Mouse (Mus musculus): ENCODE measurements around the gene Trim46.
A peak's percentile ranks its signal among the peaks of the same experiment; 100 is the strongest.

The Trim46 gene

GRCm38 (mm10) chr3:89276061-89276460 is 30.0 kb upstream of the Trim46 start:
- no peak for ATAC-seq (ENCODE audit: insufficient number of reproducible peaks, low FRiP score, low TSS enrichment)

DNA sequence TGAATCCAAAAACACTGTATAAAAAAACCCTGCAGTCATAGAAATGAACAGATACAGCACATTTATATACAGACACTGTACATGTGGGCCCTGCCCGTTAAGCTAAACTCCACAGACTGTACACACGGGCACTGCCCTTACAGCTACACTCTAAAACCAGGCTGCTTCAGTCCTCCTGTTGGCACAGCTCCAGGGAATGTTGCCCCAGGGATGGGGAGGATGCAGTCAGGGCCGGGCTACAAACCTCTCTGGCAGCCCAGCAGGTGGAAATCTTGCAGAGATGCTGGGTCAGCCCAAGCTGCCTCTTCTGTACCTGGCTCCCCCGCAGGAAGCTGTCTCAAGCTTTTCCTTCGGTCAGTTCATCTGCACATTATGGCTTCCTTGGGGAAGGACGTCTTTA is 25.7 kb upstream of the Trim46 start:
- no peak for ATAC-seq (ENCODE audit: insufficient number of reproducible peaks, low FRiP score, low TSS enrichment)

GRCm38 (mm10) chr3:89270891-89271290 is 24.8 kb upstream of the Trim46 start:
- ATAC-seq (ENCODE audit: insufficient number of reproducible peaks, low FRiP score, low TSS enrichment), result no peak

- peak; percentile 69 for ATAC-seq (ENCODE audit: insufficient number of reproducible peaks, low FRiP score, low TSS enrichment)
Observed at GRCm38 (mm10) chr3:89270051-89270755, 24.1 kb upstream of the Trim46 start, which contains the start of gene Slc50a1. Slc50a1 (minus strand) TSS chr3:89270570.

GRCm38 (mm10) chr3:89268916-89269315 is 22.8 kb upstream of the Trim46 start:
- no peak for ATAC-seq (ENCODE audit: insufficient number of reproducible peaks, low FRiP score, low TSS enrichment)

GRCm38 (mm10) chr3:89266439-89266893 is 20.4 kb upstream of the Trim46 start:
- peak; percentile 91 for ATAC-seq (ENCODE audit: insufficient number of reproducible peaks, low FRiP score, low TSS enrichment)

GRCm38 (mm10) chr3:89262417-89262816 is 16.3 kb upstream of the Trim46 start:
- no peak for ATAC-seq (ENCODE audit: insufficient number of reproducible peaks, low FRiP score, low TSS enrichment)

GRCm38 (mm10) chr3:89260211-89260610 is 14.1 kb upstream of the Trim46 start:
- no peak for ATAC-seq (ENCODE audit: insufficient number of reproducible peaks, low FRiP score, low TSS enrichment)

DNA sequence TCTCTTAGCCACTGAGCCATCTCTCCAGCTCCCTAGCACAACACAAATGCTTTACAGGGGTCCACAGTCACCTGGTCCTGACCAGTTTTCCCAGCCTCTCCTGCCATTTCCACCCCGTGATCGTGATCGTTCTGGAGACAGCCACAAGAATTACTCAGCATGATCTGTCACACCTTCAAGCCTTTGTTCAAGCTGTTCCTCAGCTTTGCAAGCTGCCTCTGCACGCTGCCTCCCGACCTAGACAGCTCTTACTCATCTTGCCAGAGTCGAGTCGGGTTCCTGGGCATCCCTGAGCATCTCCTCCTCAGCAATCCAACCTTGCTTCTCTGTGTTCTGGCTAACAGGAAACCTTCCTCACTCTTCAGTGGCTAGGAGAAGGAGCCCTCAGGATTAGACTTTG is 13.0 kb upstream of the Trim46 start, which contains the start of gene Dpm3:
Gene Dpm3, plus strand, starts transcription at position 283 of the 400 bp plus-strand sequence.
- no peak for ATAC-seq (ENCODE audit: insufficient number of reproducible peaks, low FRiP score, low TSS enrichment)

GRCm38 (mm10) chr3:89256177-89256576 is 10.1 kb upstream of the Trim46 start:
- no peak for ATAC-seq (ENCODE audit: insufficient number of reproducible peaks, low FRiP score, low TSS enrichment)

DNA sequence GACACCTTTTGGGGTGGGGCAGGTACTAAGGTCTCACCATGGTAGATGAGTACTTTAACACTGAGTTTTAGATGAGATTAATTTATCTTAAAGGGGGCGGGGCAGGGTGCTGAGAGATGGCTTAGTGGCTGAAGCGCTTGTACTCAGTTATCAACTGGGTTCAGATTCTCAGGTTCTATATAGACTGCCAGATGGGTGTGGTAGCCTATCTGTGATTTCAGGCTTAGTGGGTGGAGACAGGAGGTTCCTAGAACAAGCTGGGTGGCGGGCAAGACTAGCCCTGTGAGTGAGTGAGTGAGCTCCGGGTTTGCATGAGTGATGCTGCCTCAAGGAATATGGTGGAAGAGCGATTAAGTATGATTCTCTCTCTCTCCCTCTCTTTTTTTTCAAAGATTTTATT is 8.9 kb upstream of the Trim46 start:
- ATAC-seq (ENCODE audit: insufficient number of reproducible peaks, low FRiP score, low TSS enrichment), result no peak

DNA sequence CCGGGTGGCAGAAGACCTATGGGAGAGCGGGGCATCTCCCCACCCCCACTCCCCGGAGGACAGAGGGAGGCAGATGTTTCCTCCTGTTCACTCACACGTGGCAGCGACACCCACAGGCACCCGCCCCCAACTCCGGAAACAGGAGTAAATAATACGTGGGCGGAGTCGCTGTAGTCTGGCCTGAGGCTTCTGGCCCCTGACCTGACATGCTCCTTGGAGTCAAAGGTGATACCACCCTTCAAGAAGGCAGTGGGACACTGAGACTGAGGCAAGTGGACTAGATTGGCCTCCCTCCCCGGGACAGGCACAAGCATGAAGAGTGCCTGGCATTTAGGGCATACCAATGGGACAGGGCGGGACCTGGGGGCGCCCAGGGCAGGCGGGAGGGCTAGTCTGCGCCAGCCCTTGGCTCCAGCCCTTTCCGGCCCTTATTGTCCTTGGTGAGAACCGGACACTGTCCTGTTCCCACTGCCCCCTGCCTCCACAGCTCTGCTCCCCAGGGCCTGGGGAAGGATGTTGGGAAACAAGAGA is 5.3 kb upstream of the Trim46 start:
- no peak for ATAC-seq (ENCODE audit: insufficient number of reproducible peaks, low FRiP score, low TSS enrichment)

GRCm38 (mm10) chr3:89250435-89251040 is 4.4 kb upstream of the Trim46 start:
- no peak for ATAC-seq (ENCODE audit: insufficient number of reproducible peaks, low FRiP score, low TSS enrichment)

- no peak for ATAC-seq (ENCODE audit: insufficient number of reproducible peaks, low FRiP score, low TSS enrichment)
Observed at GRCm38 (mm10) chr3:89247466-89247865, 1.4 kb upstream of the Trim46 start.

GRCm38 (mm10) chr3:89245688-89246171 is 379 bp downstream of the Trim46 start, which contains the start of gene Krtcap2:
Krtcap2 (plus strand) TSS chr3:89245966.
- ATAC-seq (ENCODE audit: insufficient number of reproducible peaks, low FRiP score, low TSS enrichment), result no peak; the same call in 1 of the 2 replicates

GRCm38 (mm10) chr3:89244982-89245687 is 974 bp downstream of the Trim46 start:
- 0 out of 2 replicates have a peak, but pooled peaks have one; percentile 8 for ATAC-seq (ENCODE audit: insufficient number of reproducible peaks, low FRiP score, low TSS enrichment)

- no peak for ATAC-seq (ENCODE audit: insufficient number of reproducible peaks, low FRiP score, low TSS enrichment)
Observed at GRCm38 (mm10) chr3:89244158-89244981, 1.7 kb downstream of the Trim46 start.

DNA sequence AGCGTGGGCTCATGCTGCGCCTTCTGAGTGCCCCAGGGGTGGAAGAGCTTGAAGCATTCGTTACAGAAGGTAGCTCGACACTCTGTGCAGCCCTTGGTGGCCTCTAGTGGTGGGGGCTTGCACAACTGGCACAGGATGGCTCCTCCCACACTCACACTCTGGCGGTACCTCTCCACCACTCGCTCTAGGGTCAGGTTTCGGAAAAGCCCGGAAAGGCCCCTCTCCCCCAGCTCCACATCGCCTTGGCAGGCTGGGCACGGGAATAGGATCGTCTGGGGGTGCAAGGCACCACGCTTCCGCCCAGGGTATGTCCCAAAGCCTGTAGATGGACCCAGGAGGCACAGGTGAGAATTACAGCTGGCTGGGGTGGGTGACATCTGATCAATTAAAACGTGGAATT is 2.5 kb downstream of the Trim46 start:
- no peak for ATAC-seq (ENCODE audit: insufficient number of reproducible peaks, low FRiP score, low TSS enrichment)

DNA sequence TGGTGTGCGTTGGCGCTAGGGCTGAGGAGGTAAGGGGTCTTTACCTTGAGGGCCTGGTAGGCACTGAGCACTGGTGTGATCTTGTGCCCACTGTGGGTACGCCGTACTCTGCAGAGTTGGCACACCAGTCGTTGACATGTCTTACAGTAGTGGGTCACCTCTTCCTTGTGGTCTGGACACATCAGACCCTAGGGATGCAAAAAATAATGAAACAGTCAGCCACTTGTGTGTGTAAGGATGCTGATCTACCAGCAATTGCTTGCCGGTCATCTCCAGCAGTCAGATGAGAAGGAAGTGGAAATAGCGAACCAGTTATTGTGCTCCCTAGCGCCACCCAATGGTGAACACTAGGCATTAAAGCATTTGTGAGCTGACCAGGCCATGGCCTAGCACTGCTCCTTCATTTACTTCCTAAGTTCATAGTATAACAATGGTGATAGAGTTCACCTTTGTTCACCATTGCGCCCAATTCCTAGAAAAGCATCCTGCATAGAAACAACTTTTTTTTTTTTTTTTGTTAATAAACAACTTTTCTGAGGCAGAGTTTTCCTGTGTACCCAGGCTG is 3.7 kb downstream of the Trim46 start:
- no peak for ATAC-seq (ENCODE audit: insufficient number of reproducible peaks, low FRiP score, low TSS enrichment)
